Mouse (Mus musculus) erythroblast, embryonic 14.5 days (primary cell): Measurements from ENCODE around the gene Frmd4b.

Source experiments
- GATA1 ChIP-seq: IDR thresholded peaks from 2 replicates; pipeline ENCODE4 v1.6.1; 2012; ENCODE audit warnings: low read length, inconsistent platforms, mixed read lengths
- TAL1 ChIP-seq: IDR thresholded peaks from 3 replicates; pipeline ENCODE4 v1.6.1; 2012; ENCODE audit warnings: low read length, inconsistent platforms, mixed read lengths

GRCm38 (mm10) chr6:97290687-97291086 lies 326.7 kb downstream of the Frmd4b start:
- TF ChIP-seq TAL1 (no peak), GATA1 (no peak)
